ENCODE assay signal across 29 mouse cellular contexts in genomic region chr11:41728839-41729238, GRCm38 (mm10).
DNase-seq lines count a peak whose midpoint lies in the region; ATAC-seq and TF ChIP-seq lines count a peak whose summit lies in the region.
"Had no signal": no experiment of that assay in that cellular context is flagged by ENCODE, and none has a peak within 500 bp of the region (broad histone marks: within the 10 kb centered on the region; RNA-seq: fewer than 3 reads in every experiment).

No protein-coding gene starts in this region.

- no peaks in the 10 kb centered on the region for H3K27me3 ChIP-seq in forebrain, embryonic 16.5 days (replicated peaks; ENCODE audit: control insufficient read depth, insufficient read depth, low read length)
- no peaks in the 10 kb centered on the region for H3K27me3 ChIP-seq in forebrain, embryonic 15.5 days
- H3K27me3 ChIP-seq in midbrain, embryonic 14.5 days (ENCODE audit: control insufficient read depth, insufficient read depth, low read length), result no peaks in the 10 kb centered on the region
- H3K27me3 ChIP-seq in midbrain, embryonic 11.5 days (ENCODE audit: control insufficient read depth, insufficient read depth, low read length), result no peaks in the 10 kb centered on the region
- no peaks in the 10 kb centered on the region for H3K27me3 ChIP-seq in midbrain, postnatal 0 days (ENCODE audit: insufficient read depth, low read length)
- H3K27me3 ChIP-seq: CH12.LX; embryonic facial prominence, embryonic 13.5 days; heart, embryonic 12.5 days; heart, embryonic 15.5 days; hindbrain, embryonic 13.5 days; Patski had no signal

- peak; percentile 61; the same call in 1 of the 2 replicates for ATAC-seq in forebrain, embryonic 16.5 days
- ATAC-seq in forebrain, embryonic 15.5 days (replicated peaks), result no peak
- no peak for ATAC-seq in midbrain, embryonic 14.5 days (ENCODE audit: low FRiP score, low TSS enrichment)
- no peak for ATAC-seq in midbrain, embryonic 11.5 days (ENCODE audit: low FRiP score)
- no peak for ATAC-seq in midbrain, postnatal 0 days (ENCODE audit: low FRiP score)
- no peak for ATAC-seq in megakaryocyte, adult 5-6 weeks (ENCODE audit: poor library complexity, severe bottlenecking)
- ATAC-seq: Patski had no signal

- no peaks in the 10 kb centered on the region for H3K4me1 ChIP-seq in forebrain, embryonic 16.5 days (replicated peaks; ENCODE audit: control insufficient read depth, insufficient read depth, low read length)
- no peaks in the 10 kb centered on the region for H3K4me1 ChIP-seq in forebrain, embryonic 15.5 days
- no peaks in the 10 kb centered on the region for H3K4me1 ChIP-seq in midbrain, embryonic 14.5 days (ENCODE audit: control insufficient read depth, insufficient read depth, low read length)
- H3K4me1 ChIP-seq in midbrain, embryonic 11.5 days (ENCODE audit: control insufficient read depth, insufficient read depth, low read length), result no peaks in the 10 kb centered on the region
- no peaks in the 10 kb centered on the region for H3K4me1 ChIP-seq in midbrain, postnatal 0 days (ENCODE audit: insufficient read depth, low read length)
- H3K4me1 ChIP-seq: embryonic facial prominence, embryonic 10.5 days; embryonic facial prominence, embryonic 13.5 days; heart, embryonic 12.5 days; heart, embryonic 15.5 days; hindbrain, embryonic 10.5 days; hindbrain, embryonic 13.5 days had no signal

- peak; percentile 62 for DNase-seq in midbrain, embryonic 14.5 days
- no peak for DNase-seq in midbrain, embryonic 11.5 days (ENCODE audit: low spot score, missing footprints)
- peak; percentile 23 for DNase-seq in brain, adult 2 months (ENCODE audit: low read depth, low spot score)
- DNase-seq in midbrain, postnatal 0 days (ENCODE audit: low spot score), result peak; percentile 46
- DNase-seq: adrenal gland, postnatal 10 days; adrenal gland, postnatal 36 days; B cell, adult 2 months; cerebellum, adult 11-12 months; cerebellum, adult 8-10 months; cerebellum, postnatal 10 days; cerebellum, postnatal 36 days; embryo, embryonic 11 days; gastrocnemius, postnatal 25 days; heart, adult 18-20 months; heart, postnatal 10 days; heart, postnatal 36 days had no signal

- H3K36me3 ChIP-seq in forebrain, embryonic 16.5 days (ENCODE audit: control insufficient read depth, insufficient read depth), result no peaks in the 10 kb centered on the region
- no peaks in the 10 kb centered on the region for H3K36me3 ChIP-seq in forebrain, embryonic 15.5 days
- no peaks in the 10 kb centered on the region for H3K36me3 ChIP-seq in midbrain, embryonic 14.5 days (ENCODE audit: control insufficient read depth, insufficient read depth, low read length)
- no peaks in the 10 kb centered on the region for H3K36me3 ChIP-seq in midbrain, embryonic 11.5 days (ENCODE audit: control insufficient read depth, insufficient read depth, low read length)
- no peaks in the 10 kb centered on the region for H3K36me3 ChIP-seq in midbrain, postnatal 0 days (ENCODE audit: insufficient read depth, low read length)
- H3K36me3 ChIP-seq: embryonic facial prominence, embryonic 10.5 days; embryonic facial prominence, embryonic 13.5 days; G1E; heart, embryonic 12.5 days; heart, embryonic 15.5 days; hindbrain, embryonic 10.5 days; hindbrain, embryonic 13.5 days had no signal

- H3K9me3 ChIP-seq in forebrain, embryonic 16.5 days (ENCODE audit: control insufficient read depth, low read length), result no peaks in the 10 kb centered on the region
- no peaks in the 10 kb centered on the region for H3K9me3 ChIP-seq in forebrain, embryonic 15.5 days
- no peaks in the 10 kb centered on the region for H3K9me3 ChIP-seq in midbrain, embryonic 14.5 days (ENCODE audit: control insufficient read depth, low read length)
- H3K9me3 ChIP-seq in midbrain, embryonic 11.5 days (ENCODE audit: control insufficient read depth, low read length), result no peaks in the 10 kb centered on the region
- H3K9me3 ChIP-seq in midbrain, postnatal 0 days (ENCODE audit: low read length), result no peaks in the 10 kb centered on the region
- H3K9me3 ChIP-seq: embryonic facial prominence, embryonic 10.5 days; embryonic facial prominence, embryonic 13.5 days; G1E; heart, embryonic 12.5 days; heart, embryonic 15.5 days; hindbrain, embryonic 10.5 days; hindbrain, embryonic 13.5 days had no signal

- H3K4me2 ChIP-seq in forebrain, embryonic 16.5 days (ENCODE audit: low read length), result no peak overlapping the region
- no peak overlapping the region for H3K4me2 ChIP-seq in forebrain, embryonic 15.5 days (replicated peaks)
- no peak overlapping the region for H3K4me2 ChIP-seq in midbrain, embryonic 14.5 days (ENCODE audit: low read length)
- H3K4me2 ChIP-seq in midbrain, embryonic 11.5 days, result no peak overlapping the region
- no peak overlapping the region for H3K4me2 ChIP-seq in midbrain, postnatal 0 days (ENCODE audit: low read depth, low read length, poor library complexity, severe bottlenecking)
- H3K4me2 ChIP-seq: embryonic facial prominence, embryonic 13.5 days; heart, embryonic 12.5 days; heart, embryonic 15.5 days; hindbrain, embryonic 13.5 days had no signal

- TF ChIP-seq CTCF in midbrain, postnatal 0 days (IDR thresholded peaks at IDR 0.05), result no peak

- no peak overlapping the region for H3K27ac ChIP-seq in forebrain, embryonic 16.5 days (ENCODE audit: low read length)
- H3K27ac ChIP-seq in forebrain, embryonic 15.5 days (replicated peaks), result no peak overlapping the region
- H3K27ac ChIP-seq in midbrain, embryonic 14.5 days (replicated peaks; ENCODE audit: low read depth, low read length), result 0 out of 2 replicates have a peak overlapping the region, but pooled peaks have one; percentile 45
- no peak overlapping the region for H3K27ac ChIP-seq in midbrain, embryonic 11.5 days (ENCODE audit: low read depth, low read length)
- H3K27ac ChIP-seq in midbrain, postnatal 0 days (ENCODE audit: low read depth, low read length), result peak overlapping the region; percentile 47; the same call in 1 of the 2 replicates
- H3K27ac ChIP-seq: embryonic facial prominence, embryonic 10.5 days; embryonic facial prominence, embryonic 13.5 days; heart, embryonic 15.5 days; hindbrain, embryonic 10.5 days; hindbrain, embryonic 13.5 days had no signal

- no peak overlapping the region for H3K4me3 ChIP-seq in forebrain, embryonic 16.5 days (replicated peaks; ENCODE audit: low read length)
- H3K4me3 ChIP-seq in forebrain, embryonic 15.5 days, result no peak overlapping the region
- no peak overlapping the region for H3K4me3 ChIP-seq in midbrain, embryonic 14.5 days (replicated peaks; ENCODE audit: low read depth, low read length)
- H3K4me3 ChIP-seq in midbrain, embryonic 11.5 days (ENCODE audit: low read depth, low read length), result no peak overlapping the region
- no peak overlapping the region for H3K4me3 ChIP-seq in midbrain, postnatal 0 days (ENCODE audit: low read depth, low read length)
- H3K4me3 ChIP-seq: embryonic facial prominence, embryonic 10.5 days; embryonic facial prominence, embryonic 13.5 days; erythroblast, embryonic 14.5 days; heart, embryonic 12.5 days; heart, embryonic 15.5 days; hindbrain, embryonic 10.5 days; hindbrain, embryonic 13.5 days had no signal

- H3K9ac ChIP-seq in forebrain, embryonic 16.5 days (replicated peaks; ENCODE audit: low read depth, low read length), result no peak overlapping the region
- no peak overlapping the region for H3K9ac ChIP-seq in forebrain, embryonic 15.5 days (replicated peaks)
- H3K9ac ChIP-seq in midbrain, embryonic 14.5 days (replicated peaks; ENCODE audit: low read length), result no peak overlapping the region
- no peak overlapping the region for H3K9ac ChIP-seq in midbrain, embryonic 11.5 days (ENCODE audit: low read length)
- H3K9ac ChIP-seq in midbrain, postnatal 0 days (replicated peaks; ENCODE audit: low read length, poor library complexity, severe bottlenecking), result no peak overlapping the region
- H3K9ac ChIP-seq: embryonic facial prominence, embryonic 13.5 days; heart, embryonic 12.5 days; heart, embryonic 15.5 days; hindbrain, embryonic 13.5 days had no signal

- WGBS in forebrain, embryonic 16.5 days, result 92% methylated on average over 2 of the region's 2 CpGs
- WGBS in forebrain, embryonic 15.5 days, result 91% methylated on average over 2 of the region's 2 CpGs
- WGBS in midbrain, embryonic 14.5 days, result 88% methylated on average over 2 of the region's 2 CpGs
- WGBS in midbrain, embryonic 11.5 days, result 99% methylated on average over 2 of the region's 2 CpGs
- WGBS in midbrain, postnatal 0 days, result 79% methylated on average over 2 of the region's 2 CpGs

Comparison
In these comparisons a context has a peak if more than half of its experiments do, and no peak if none do; other contexts are left out.
1. H3K27ac ChIP-seq: peak in midbrain, embryonic 14.5 days (single experiment) and midbrain, postnatal 0 days (single experiment); none in forebrain, embryonic 16.5 days (single experiment), forebrain, embryonic 15.5 days (single experiment) and midbrain, embryonic 11.5 days (single experiment).